Mouse (Mus musculus) adrenal gland, postnatal 10 days (tissue): ENCODE results near the gene Cntn6. TPM values are rescaled to one million over a fixed set of nuclear protein-coding genes. Genes with fewer than 3 reads are reported as not detected.

Experiments
- DNase-seq: peaks from one replicate; pipeline ENCODE4 v3.0.0; 2021; ENCODE audit warnings: mixed read lengths
- total RNA-seq, 2 experiments: library from RNA; stranded (reverse); gene quantifications; 2 replicates each; pipeline ENCODE4 v1.2.3; 2021

The Cntn6 gene
- total RNA-seq, 2 experiments from 2014 or later, result 0.15 TPM; not detected in 1

GRCm38 (mm10) chr6:104758125-104758524 lies 265.5 kb downstream of the Cntn6 start:
- DNase-seq, result no peak

- no peak for DNase-seq
Observed at GRCm38 (mm10) chr6:104761226-104761625, 268.6 kb downstream of the Cntn6 start.

- DNase-seq, result no peak
Observed at GRCm38 (mm10) chr6:104783891-104784290, 291.3 kb downstream of the Cntn6 start.

- DNase-seq, result no peak
Observed at GRCm38 (mm10) chr6:104787502-104787901, 294.9 kb downstream of the Cntn6 start.

- DNase-seq, result no peak
Observed at GRCm38 (mm10) chr6:104808526-104808925, 315.9 kb downstream of the Cntn6 start.

GRCm38 (mm10) chr6:104815610-104816009 lies 323.0 kb downstream of the Cntn6 start:
- no peak for DNase-seq

GRCm38 (mm10) chr6:104879711-104880110 lies 387.1 kb downstream of the Cntn6 start:
- DNase-seq, result no peak

GRCm38 (mm10) chr6:104884021-104884420 lies 391.4 kb downstream of the Cntn6 start:
- DNase-seq, result no peak

- DNase-seq, result no peak
Observed at GRCm38 (mm10) chr6:104885829-104886228, 393.2 kb downstream of the Cntn6 start.

GRCm38 (mm10) chr6:104891071-104891470 lies 398.5 kb downstream of the Cntn6 start:
- no peak for DNase-seq
